Mouse (Mus musculus) bone marrow, adult 2 months (tissue): ENCODE measurements around the gene Pcgf5.
"Not testable (repeated sequence)": the region's sequence is repeated elsewhere in the genome, so short reads cannot be mapped to it uniquely, and the experiment has no call there.

ENCODE experiments used
- CTCF ChIP-seq: fragments of 200-500 bp; IDR thresholded peaks from 2 replicates; pipeline ENCODE4 v1.5.1; 2011; ENCODE audit warnings: low read length, control low read depth; ENCODE audit not compliant: control insufficient read depth, insufficient read depth
- POLR2A ChIP-seq: fragments of 200-500 bp; IDR thresholded peaks from 2 replicates; pipeline ENCODE4 v1.6.1; 2011; ENCODE audit warnings: low read depth, mild to moderate bottlenecking, control low read depth, low read length, borderline replicate concordance; ENCODE audit not compliant: control insufficient read depth

- TF ChIP-seq CTCF, POLR2A: not testable (repeated sequence)
These were observed 104.1 kb downstream of the Pcgf5 start for GRCm38 (mm10) chr19:36452210-36452609.
